Comparison of ENCODE assay signal across 27 mouse cellular contexts in genomic region chr4:53827869-53828268, GRCm38 (mm10). TPM values are rescaled to one million over a fixed set of nuclear protein-coding genes. Genes with fewer than 3 reads are reported as not detected.
A peak's percentile ranks its signal among the peaks of the same experiment; 100 is the strongest.
DNase-seq lines count a peak whose midpoint lies in the region; ATAC-seq and TF ChIP-seq lines count a peak whose summit lies in the region.
"Had no signal": no experiment of that assay in that cellular context is flagged by ENCODE, and none has a peak within 500 bp of the region (broad histone marks: within the 10 kb centered on the region; RNA-seq: fewer than 3 reads in every experiment).

No protein-coding gene starts in this region.

- no peak overlapping the region for H3K4me2 ChIP-seq in intestine, postnatal 0 days (replicated peaks; ENCODE audit: low read depth)
- H3K4me2 ChIP-seq in intestine, embryonic 16.5 days (ENCODE audit: low read depth, low read length) = no peak overlapping the region
- no peak overlapping the region; the same call in 1 of the 2 replicates for H3K4me2 ChIP-seq in lung, postnatal 0 days (replicated peaks; ENCODE audit: low read depth, low read length)
- peak overlapping the region; percentile 79 for H3K4me2 ChIP-seq in myocyte (ENCODE audit: low read depth)
- H3K4me2 ChIP-seq: embryonic facial prominence, embryonic 13.5 days; forebrain, embryonic 12.5 days; hindbrain, embryonic 12.5 days; limb, embryonic 13.5 days had no signal

- 0 out of 2 replicates have a peak, but pooled peaks cover 4% of the 10 kb centered on the region for H3K4me1 ChIP-seq in intestine, postnatal 0 days (replicated peaks; ENCODE audit: control insufficient read depth, insufficient read depth, low read length)
- H3K4me1 ChIP-seq in intestine, embryonic 16.5 days (ENCODE audit: control insufficient read depth, insufficient read depth, low read length) = no peaks in the 10 kb centered on the region
- H3K4me1 ChIP-seq in lung, postnatal 0 days (ENCODE audit: insufficient read depth, low read depth, low read length) = no peaks in the 10 kb centered on the region; the same call in 1 of the 2 replicates
- no peaks in the 10 kb centered on the region for H3K4me1 ChIP-seq in ES-Bruce4 (ENCODE audit: control insufficient read depth, insufficient read depth, low read length)

- H3K9me3 ChIP-seq in intestine, postnatal 0 days (ENCODE audit: control insufficient read depth) = no peaks in the 10 kb centered on the region
- no peaks in the 10 kb centered on the region for H3K9me3 ChIP-seq in intestine, embryonic 16.5 days (ENCODE audit: control insufficient read depth, low read length)
- H3K9me3 ChIP-seq in lung, postnatal 0 days (ENCODE audit: low read length) = no peaks in the 10 kb centered on the region
- no peaks in the 10 kb centered on the region for H3K9me3 ChIP-seq in ES-Bruce4 (replicated peaks; ENCODE audit: control insufficient read depth, insufficient read depth, low read length, poor library complexity, severe bottlenecking)
- H3K9me3 ChIP-seq: embryonic facial prominence, embryonic 13.5 days; forebrain, embryonic 12.5 days; G1E; heart, embryonic 13.5 days; hindbrain, embryonic 12.5 days; limb, embryonic 13.5 days; liver, embryonic 13.5 days; midbrain, embryonic 12.5 days had no signal

- no peak for ATAC-seq in intestine, postnatal 0 days
- ATAC-seq in intestine, embryonic 16.5 days = no peak
- no peak for ATAC-seq in lung, postnatal 0 days

- H3K79me2 ChIP-seq in myocyte (ENCODE audit: control insufficient read depth, insufficient read depth) = peaks cover 48% of the 10 kb centered on the region

- H3K27me3 ChIP-seq in intestine, postnatal 0 days (replicated peaks; ENCODE audit: control insufficient read depth, insufficient read depth, low read length) = no peaks in the 10 kb centered on the region
- H3K27me3 ChIP-seq in intestine, embryonic 16.5 days (replicated peaks; ENCODE audit: control insufficient read depth, insufficient read depth, low read length) = no peaks in the 10 kb centered on the region
- H3K27me3 ChIP-seq in lung, postnatal 0 days (replicated peaks; ENCODE audit: insufficient read depth, low read length) = no peaks in the 10 kb centered on the region
- H3K27me3 ChIP-seq in ES-Bruce4 (ENCODE audit: control insufficient read depth, insufficient read depth, low read length, poor library complexity, severe bottlenecking) = no peaks in the 10 kb centered on the region
- H3K27me3 ChIP-seq in myocyte (ENCODE audit: control insufficient read depth, insufficient read depth, insufficient read length) = no peaks in the 10 kb centered on the region
- H3K27me3 ChIP-seq: embryonic facial prominence, embryonic 13.5 days; forebrain, embryonic 12.5 days; heart, embryonic 13.5 days; hindbrain, embryonic 12.5 days; limb, embryonic 13.5 days; liver, embryonic 13.5 days; midbrain, embryonic 12.5 days had no signal

- no peak overlapping the region for H3K9ac ChIP-seq in intestine, postnatal 0 days (ENCODE audit: low read depth, low read length)
- H3K9ac ChIP-seq in intestine, embryonic 16.5 days (ENCODE audit: low read depth, low read length) = no peak overlapping the region
- H3K9ac ChIP-seq in lung, postnatal 0 days (replicated peaks; ENCODE audit: low read depth) = no peak overlapping the region
- no peak overlapping the region for H3K9ac ChIP-seq in ES-Bruce4 (ENCODE audit: low read depth, poor library complexity, severe bottlenecking)
- H3K9ac ChIP-seq: embryonic facial prominence, embryonic 13.5 days; forebrain, embryonic 12.5 days; heart, embryonic 13.5 days; hindbrain, embryonic 12.5 days; limb, embryonic 13.5 days; liver, embryonic 13.5 days; midbrain, embryonic 12.5 days had no signal

- WGBS in intestine, postnatal 0 days = 84% methylated on average over 5 of the region's 5 CpGs
- WGBS in intestine, embryonic 16.5 days = 82% methylated on average over 5 of the region's 5 CpGs
- 84% methylated on average over 5 of the region's 5 CpGs for WGBS in lung, postnatal 0 days

- no peak overlapping the region for H3K4me3 ChIP-seq in intestine, postnatal 0 days (ENCODE audit: low read depth, low read length)
- H3K4me3 ChIP-seq in intestine, embryonic 16.5 days (ENCODE audit: low read length) = no peak overlapping the region
- H3K4me3 ChIP-seq in lung, postnatal 0 days (ENCODE audit: low read depth, low read length) = no peak overlapping the region
- H3K4me3 ChIP-seq in ES-Bruce4 (ENCODE audit: low read depth, low read length) (no peak overlapping the region), myocyte (peak overlapping the region; percentile 56)
- H3K4me3 ChIP-seq: embryonic facial prominence, embryonic 13.5 days; erythroblast, embryonic 14.5 days; forebrain, embryonic 12.5 days; heart, embryonic 13.5 days; hindbrain, embryonic 12.5 days; limb, embryonic 13.5 days; liver, embryonic 13.5 days; midbrain, embryonic 12.5 days had no signal

- DNase-seq in lung, postnatal 0 days (ENCODE audit: low spot score) = no peak
- no peak for DNase-seq in lung, postnatal 36 days
- no peak for DNase-seq in urinary bladder, postnatal 4 days (ENCODE audit: low spot score in 2 of 2)
- DNase-seq: adrenal gland, adult 8-10 months; cerebellum, adult 18-20 months; cerebellum, postnatal 14 days; heart, postnatal 14 days; kidney, adult 2 months; kidney, postnatal 14 days; layer of hippocampus, postnatal 36 days; liver, embryonic 13.5 days; right cerebral cortex, adult 18-20 months; right cerebral cortex, postnatal 4 days; thymus, adult 18-20 months; thymus, postnatal 36 days had no signal

- no peaks in the 10 kb centered on the region for H3K36me3 ChIP-seq in intestine, postnatal 0 days (ENCODE audit: control insufficient read depth, insufficient read depth)
- no peaks in the 10 kb centered on the region for H3K36me3 ChIP-seq in intestine, embryonic 16.5 days (ENCODE audit: control insufficient read depth, insufficient read depth, low read length)
- H3K36me3 ChIP-seq in lung, postnatal 0 days (ENCODE audit: insufficient read depth, low read length) = no peaks in the 10 kb centered on the region
- H3K36me3 ChIP-seq in ES-Bruce4 (ENCODE audit: control insufficient read depth, insufficient read depth, low read length, poor library complexity, severe bottlenecking) (peaks cover 4% of the 10 kb centered on the region; the same call in 1 of the 2 replicates), myocyte (ENCODE audit: control insufficient read depth, insufficient read depth) (no peaks in the 10 kb centered on the region)
- H3K36me3 ChIP-seq: embryonic facial prominence, embryonic 13.5 days; forebrain, embryonic 12.5 days; heart, embryonic 13.5 days; hindbrain, embryonic 12.5 days; limb, embryonic 13.5 days; liver, embryonic 13.5 days; midbrain, embryonic 12.5 days had no signal

- no peak for TF ChIP-seq POLR2A in ES-Bruce4 (IDR thresholded peaks at IDR 0.05; ENCODE audit: insufficient read depth, low read length)
- no peak for TF ChIP-seq POLR2A in myocyte (IDR thresholded peaks at IDR 0.05; ENCODE audit: insufficient read length, low read depth)

- H3ac ChIP-seq in myocyte (ENCODE audit: control insufficient read depth, insufficient read length) = no peak overlapping the region

- TF ChIP-seq EP300 in lung, postnatal 0 days (IDR thresholded peaks at IDR 0.05) = no peak
- no peak for TF ChIP-seq EP300 in ES-Bruce4 (IDR thresholded peaks at IDR 0.05; ENCODE audit: insufficient read depth, low read depth, low read length)

- no peak overlapping the region for H3K27ac ChIP-seq in intestine, postnatal 0 days (ENCODE audit: low read depth, low read length)
- no peak overlapping the region for H3K27ac ChIP-seq in intestine, embryonic 16.5 days (ENCODE audit: low read length)
- H3K27ac ChIP-seq in lung, postnatal 0 days (ENCODE audit: low read length) = no peak overlapping the region
- H3K27ac ChIP-seq in ES-Bruce4 (ENCODE audit: insufficient read depth, low read length) = no peak overlapping the region
- H3K27ac ChIP-seq: embryonic facial prominence, embryonic 13.5 days; forebrain, embryonic 12.5 days; heart, embryonic 13.5 days; hindbrain, embryonic 12.5 days; limb, embryonic 13.5 days; liver, embryonic 13.5 days; midbrain, embryonic 12.5 days had no signal

- peak; percentile 43 for TF ChIP-seq CTCF in intestine, postnatal 0 days (IDR thresholded peaks at IDR 0.05; ENCODE audit: low read depth)
- TF ChIP-seq CTCF in lung, postnatal 0 days (IDR thresholded peaks at IDR 0.05) = peak; percentile 29; the same call in 1 of the 2 replicates
- TF ChIP-seq CTCF in ES-Bruce4 (IDR thresholded peaks at IDR 0.05; ENCODE audit: low read depth, low read length) = peak; percentile 18

TF ChIP-seq in myocyte, 11 proteins besides CTCF, POLR2A, EP300 and RAD21 (continues in another document):
- TF ChIP-seq TCF12 (IDR thresholded peaks at IDR 0.05; ENCODE audit: insufficient read depth, poor library complexity, severe bottlenecking) (no peak), REST (IDR thresholded peaks at IDR 0.05; ENCODE audit: insufficient read depth, insufficient read length) (no peak), POLR2AphosphoS2 (IDR thresholded peaks at IDR 0.05; ENCODE audit: insufficient read length, low read depth) (no peak), CEBPB (IDR thresholded peaks at IDR 0.05; ENCODE audit: insufficient read depth, poor library complexity, severe bottlenecking) (no peak), E2F4 (IDR thresholded peaks at IDR 0.05; ENCODE audit: insufficient read depth) (no peak), MAX (IDR thresholded peaks at IDR 0.05; ENCODE audit: low read depth) (no peak), MYOG (IDR thresholded peaks at IDR 0.05; ENCODE audit: control insufficient read depth in 1 of 3, insufficient read depth in 1 of 3, insufficient read length in 2 of 3, low read depth in 2 of 3) (no peak), SRF (IDR thresholded peaks at IDR 0.05; ENCODE audit: control insufficient read depth, insufficient read length, low read depth) (no peak), MYOD1 (IDR thresholded peaks at IDR 0.05; ENCODE audit: control insufficient read depth in 1 of 3, insufficient read length in 2 of 3, low read depth in 2 of 3) (no peak), USF1 (IDR thresholded peaks at IDR 0.05; ENCODE audit: low read depth) (no peak)

RNA-seq across cellular contexts. Expression of gene Tmem38b, which starts 2.0 kb away (rescaled TPM):
- polyA plus RNA-seq in intestine, postnatal 0 days (2015; fragmentation: Nextera tagmentation; extraction: Ambion mirVana) = 10.9 and 14.3 TPM in 2 replicates
- 7.3 and 7.8 TPM in 2 replicates for polyA plus RNA-seq in intestine, embryonic 16.5 days (2015; fragmentation: Nextera tagmentation; extraction: Ambion mirVana)
- polyA plus RNA-seq in lung, postnatal 0 days (2015; fragmentation: Nextera tagmentation; extraction: Ambion mirVana) = 20.0 and 21.4 TPM in 2 replicates
- 24.7 and 29.4 TPM in 2 replicates for polyA plus RNA-seq in ES-Bruce4 (2011; ENCODE audit: insufficient read depth, insufficient read length, low read depth, missing spikeins)
- 39.7 TPM for polyA plus RNA-seq in myocyte (2012; fragmentation: generic; extraction: Trizol)

RNA-seq across cellular contexts. Expression of gene Tal2, which starts 48.4 kb away (rescaled TPM):
- 0.04 TPM in 1 of 2 replicates, not detected in the other for polyA plus RNA-seq in intestine, postnatal 0 days (2015; fragmentation: Nextera tagmentation; extraction: Ambion mirVana)
- polyA plus RNA-seq in intestine, embryonic 16.5 days (2015; fragmentation: Nextera tagmentation; extraction: Ambion mirVana) = 0.05 TPM in 1 of 2 replicates, not detected in the other
- 0.07 and 0.13 TPM in 2 replicates for polyA plus RNA-seq in lung, postnatal 0 days (2015; fragmentation: Nextera tagmentation; extraction: Ambion mirVana)
- 0.27 and 0.30 TPM in 2 replicates for polyA plus RNA-seq in ES-Bruce4 (2011; ENCODE audit: insufficient read depth, insufficient read length, low read depth, missing spikeins)
- 0.17 TPM for polyA plus RNA-seq in myocyte (2012; fragmentation: generic; extraction: Trizol)
- polyA plus RNA-seq: erythroblast, embryonic 14.5 days; G1E; heart, embryonic 13.5 days; liver, embryonic 13.5 days had no signal
